Mouse (Mus musculus) mouse trophoblast stem cell (cell line): ENCODE results near the gene Wipf1.

ENCODE experiments used
- in situ Hi-C, 2 experiments: fragments of 300-500 bp; cut with MseI, MboI; formaldehyde crosslinking; loops; 2 replicates in 1 of 2; 3 replicates in 1 of 2; pipeline ENCODE4 v1.15.1; 2025

Wipf1 gene

GRCm38 (mm10) chr2:73540450-73541162, 11.1 kb upstream of the Wipf1 start:
- in situ Hi-C loops: no loop called here

GRCm38 (mm10) chr2:73539697-73540096, 10.2 kb upstream of the Wipf1 start:
- in situ Hi-C loops: no loop called here

GRCm38 (mm10) chr2:73539141-73539540, 9.6 kb upstream of the Wipf1 start:
- in situ Hi-C loops: no loop called here

- in situ Hi-C loops: no loop called here
Measured at GRCm38 (mm10) chr2:73538590-73538989, 9.1 kb upstream of the Wipf1 start.

- in situ Hi-C loops: no loop called here
Measured at GRCm38 (mm10) chr2:73536091-73536783, 6.7 kb upstream of the Wipf1 start.

GRCm38 (mm10) chr2:73534720-73535119, 5.2 kb upstream of the Wipf1 start:
- in situ Hi-C loops: no loop called here

- in situ Hi-C loops: no loop called here
Measured at GRCm38 (mm10) chr2:73530487-73530886, 953 bp upstream of the Wipf1 start.

GRCm38 (mm10) chr2:73528516-73529355, 798 bp downstream of the Wipf1 start:
- in situ Hi-C loops: no loop called here

- in situ Hi-C loops: no loop called here
Measured at GRCm38 (mm10) chr2:73527956-73528355, 1.6 kb downstream of the Wipf1 start.

- in situ Hi-C loops: no loop called here
Measured at GRCm38 (mm10) chr2:73526691-73527090, 2.8 kb downstream of the Wipf1 start.

- in situ Hi-C loops: no loop called here
Measured at GRCm38 (mm10) chr2:73522891-73523290, 6.6 kb downstream of the Wipf1 start.

GRCm38 (mm10) chr2:73522336-73522735, 7.2 kb downstream of the Wipf1 start:
- in situ Hi-C loops: no loop called here

GRCm38 (mm10) chr2:73521737-73522136, 7.8 kb downstream of the Wipf1 start:
- in situ Hi-C loops: no loop called here

GRCm38 (mm10) chr2:73518966-73519365, 10.6 kb downstream of the Wipf1 start:
- in situ Hi-C loops: no loop called here

- in situ Hi-C loops: no loop called here
Measured at GRCm38 (mm10) chr2:73518311-73518710, 11.2 kb downstream of the Wipf1 start.

GRCm38 (mm10) chr2:73514178-73514577, 15.4 kb downstream of the Wipf1 start:
- in situ Hi-C loops: no loop called here

GRCm38 (mm10) chr2:73513204-73513749, 16.3 kb downstream of the Wipf1 start:
- in situ Hi-C loops: no loop called here

- in situ Hi-C loops: no loop called here
Measured at GRCm38 (mm10) chr2:73512044-73512443, 17.5 kb downstream of the Wipf1 start.

- in situ Hi-C loops: no loop called here
Measured at GRCm38 (mm10) chr2:73510731-73511360, 18.7 kb downstream of the Wipf1 start.

GRCm38 (mm10) chr2:73510025-73510288, 19.6 kb downstream of the Wipf1 start:
- in situ Hi-C loops: no loop called here

GRCm38 (mm10) chr2:73509248-73510024, 20.1 kb downstream of the Wipf1 start:
- in situ Hi-C loops: no loop called here
